Mouse (Mus musculus) mature B cell (primary cell): Measurements from ENCODE around the gene Tmem220.

ENCODE experiments used
- in situ Hi-C: fragments of 300-500 bp; cut with MboI; formaldehyde crosslinking; loops from 2 replicates; pipeline ENCODE4 v1.14.3; 2019

Gene Tmem220

GRCm38 (mm10) chr11:67024867-67025477 lies at the start of gene Tmem220:
Gene Tmem220, plus strand, starts transcription at chr11:67025154.
- in situ Hi-C loops = no loop called here

GRCm38 (mm10) chr11:66975606-66976330 lies 49.2 kb upstream of the Tmem220 start:
- in situ Hi-C loops = no loop called here

- in situ Hi-C loops = no loop called here
Measured at GRCm38 (mm10) chr11:66981336-66982115, 43.4 kb upstream of the Tmem220 start.

GRCm38 (mm10) chr11:66982794-66983193 lies 42.2 kb upstream of the Tmem220 start:
- in situ Hi-C loops = no loop called here

- in situ Hi-C loops = no loop called here
Measured at GRCm38 (mm10) chr11:66983422-66984164, 41.4 kb upstream of the Tmem220 start.

GRCm38 (mm10) chr11:66984165-66985135 lies 40.5 kb upstream of the Tmem220 start:
- in situ Hi-C loops = no loop called here

DNA sequence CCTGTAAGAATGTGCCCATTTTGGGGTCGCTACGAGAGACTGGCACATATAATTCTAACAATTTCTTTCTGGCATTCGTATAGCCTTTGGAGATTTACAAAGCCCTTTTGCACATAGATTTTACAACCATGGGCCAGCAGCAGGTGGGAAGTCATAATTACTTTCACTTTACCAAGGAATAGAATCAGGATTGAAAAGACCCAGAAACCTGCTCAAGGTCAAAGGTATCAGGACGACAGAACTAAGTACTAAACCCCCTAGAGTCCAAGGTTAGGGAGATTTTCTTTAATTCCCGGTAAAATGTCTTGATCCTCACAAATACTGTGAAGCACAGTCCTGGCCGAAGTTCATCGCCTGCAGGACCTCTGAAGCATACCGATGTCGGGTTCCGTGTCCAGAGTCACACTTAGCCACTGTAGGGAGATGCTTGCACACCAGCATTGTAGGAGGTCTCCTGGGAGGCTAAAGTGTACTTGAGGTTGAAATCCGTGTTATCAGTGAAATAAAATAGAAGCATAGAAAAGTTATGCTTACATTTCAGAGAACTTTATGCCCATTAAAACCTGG lies 39.7 kb upstream of the Tmem220 start:
- in situ Hi-C loops = no loop called here

- in situ Hi-C loops = no loop called here
Measured at GRCm38 (mm10) chr11:66992150-66992549, 32.8 kb upstream of the Tmem220 start.

- in situ Hi-C loops = no loop called here
Measured at GRCm38 (mm10) chr11:66993674-66994073, 31.3 kb upstream of the Tmem220 start.

GRCm38 (mm10) chr11:66996446-66996845 lies 28.5 kb upstream of the Tmem220 start:
- in situ Hi-C loops = no loop called here

DNA sequence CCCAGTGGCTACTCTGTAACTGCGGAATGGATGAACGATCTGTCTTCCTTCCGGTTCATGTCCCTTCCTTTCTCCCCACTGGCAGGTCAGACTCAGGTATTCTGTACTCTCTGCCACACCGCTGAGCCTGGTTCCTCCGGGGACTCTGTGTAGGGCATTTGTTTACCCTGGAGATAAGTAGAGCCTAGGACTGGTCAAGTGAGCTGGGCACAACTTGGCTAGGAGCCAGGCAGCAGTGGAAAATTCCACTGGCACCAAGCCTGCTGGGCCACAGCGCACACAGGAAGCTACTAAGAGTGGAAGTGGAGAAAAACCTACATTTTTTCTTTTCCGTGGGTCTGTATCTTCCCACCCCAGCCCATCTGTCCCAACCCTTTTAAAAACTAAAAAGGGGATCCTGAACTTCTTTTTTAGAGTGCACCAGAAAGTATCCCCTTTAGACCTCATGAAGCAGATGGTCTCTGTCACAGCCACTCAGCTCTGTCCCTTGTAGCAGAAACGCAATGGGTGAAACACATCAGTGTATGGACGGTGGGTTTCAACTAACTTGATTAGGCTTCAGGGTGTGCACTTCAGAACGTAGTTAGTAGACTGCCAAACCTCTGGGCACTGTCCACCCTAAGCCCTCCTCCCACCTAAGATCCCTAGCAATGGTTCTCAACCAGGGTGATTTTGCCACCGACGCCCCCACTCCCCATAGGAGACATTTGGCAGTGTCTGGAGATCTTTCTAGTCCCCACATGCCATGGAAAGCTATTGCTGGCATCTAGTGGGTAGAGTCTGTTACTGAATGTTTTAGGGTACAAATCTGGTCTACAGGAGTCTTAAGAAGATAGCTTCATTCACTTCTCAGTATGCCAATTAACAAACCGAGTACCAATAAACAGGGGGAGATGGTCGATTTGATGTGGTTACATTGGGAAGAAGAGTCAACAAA lies 26.2 kb upstream of the Tmem220 start:
- in situ Hi-C loops = no loop called here

DNA sequence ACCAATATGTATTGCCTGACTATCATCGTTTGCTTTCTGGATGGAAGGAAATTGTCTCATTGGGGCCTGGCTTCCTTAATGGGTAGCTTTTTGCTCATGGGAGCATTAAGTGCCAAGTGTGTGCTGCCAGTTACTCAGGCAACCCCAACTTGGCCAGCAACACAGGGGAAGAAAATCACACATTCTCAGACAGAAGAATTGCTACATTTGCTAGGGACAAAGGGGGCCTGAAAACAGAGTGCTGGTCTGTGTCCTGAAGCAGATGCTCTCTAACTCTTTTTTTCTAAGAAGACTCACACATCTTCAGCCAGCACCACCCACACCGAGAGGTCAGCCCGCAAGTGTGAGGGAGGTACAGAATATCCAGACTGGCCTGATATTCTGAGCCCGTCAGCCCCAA lies 24.3 kb upstream of the Tmem220 start:
- in situ Hi-C loops = no loop called here

DNA sequence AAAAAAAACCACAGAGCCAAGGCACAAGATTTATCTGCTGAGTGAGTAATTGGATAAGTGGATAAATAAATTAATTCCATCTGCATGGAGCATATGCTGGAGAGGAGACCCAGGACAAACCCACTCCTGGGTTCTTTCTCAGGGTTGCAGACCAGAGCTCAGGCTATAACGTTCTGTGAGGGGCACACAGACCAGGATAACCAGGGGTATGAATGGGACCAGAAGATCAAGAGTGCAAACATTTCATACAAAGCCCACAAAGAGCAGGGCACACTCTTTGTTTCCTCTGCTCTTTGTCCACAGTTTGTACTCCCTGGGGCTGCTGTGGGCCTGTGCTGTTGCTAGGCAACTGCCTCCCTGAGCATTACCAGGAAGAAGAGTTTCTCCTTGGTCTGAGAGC lies 23.2 kb upstream of the Tmem220 start:
- in situ Hi-C loops = no loop called here

DNA sequence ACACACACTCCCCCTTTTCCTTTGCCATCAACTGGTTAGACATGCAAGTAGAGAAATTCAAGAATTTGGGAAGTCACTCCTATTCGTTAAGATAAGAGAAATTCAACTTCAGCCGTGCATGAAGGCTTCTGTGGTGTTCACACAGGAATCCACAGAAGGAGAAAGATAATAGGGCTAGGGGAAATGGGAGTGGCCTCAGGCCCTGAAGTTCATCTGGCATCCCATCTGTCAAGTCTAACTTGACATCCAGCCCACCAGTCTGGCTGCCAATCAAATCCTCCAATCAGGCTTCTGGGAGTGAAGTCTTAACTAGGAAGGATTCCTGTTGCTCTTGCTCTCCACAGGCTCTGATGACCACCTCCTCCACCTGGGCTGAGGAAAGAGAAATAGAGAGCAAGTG lies 22.0 kb upstream of the Tmem220 start:
- in situ Hi-C loops = no loop called here

GRCm38 (mm10) chr11:67007961-67008360 lies 17.0 kb upstream of the Tmem220 start:
- in situ Hi-C loops = no loop called here

GRCm38 (mm10) chr11:67008528-67008927 lies 16.4 kb upstream of the Tmem220 start:
- in situ Hi-C loops = no loop called here

GRCm38 (mm10) chr11:67010430-67010829 lies 14.5 kb upstream of the Tmem220 start:
- in situ Hi-C loops = no loop called here

- in situ Hi-C loops = no loop called here
Measured at GRCm38 (mm10) chr11:67011635-67012034, 13.3 kb upstream of the Tmem220 start.

DNA sequence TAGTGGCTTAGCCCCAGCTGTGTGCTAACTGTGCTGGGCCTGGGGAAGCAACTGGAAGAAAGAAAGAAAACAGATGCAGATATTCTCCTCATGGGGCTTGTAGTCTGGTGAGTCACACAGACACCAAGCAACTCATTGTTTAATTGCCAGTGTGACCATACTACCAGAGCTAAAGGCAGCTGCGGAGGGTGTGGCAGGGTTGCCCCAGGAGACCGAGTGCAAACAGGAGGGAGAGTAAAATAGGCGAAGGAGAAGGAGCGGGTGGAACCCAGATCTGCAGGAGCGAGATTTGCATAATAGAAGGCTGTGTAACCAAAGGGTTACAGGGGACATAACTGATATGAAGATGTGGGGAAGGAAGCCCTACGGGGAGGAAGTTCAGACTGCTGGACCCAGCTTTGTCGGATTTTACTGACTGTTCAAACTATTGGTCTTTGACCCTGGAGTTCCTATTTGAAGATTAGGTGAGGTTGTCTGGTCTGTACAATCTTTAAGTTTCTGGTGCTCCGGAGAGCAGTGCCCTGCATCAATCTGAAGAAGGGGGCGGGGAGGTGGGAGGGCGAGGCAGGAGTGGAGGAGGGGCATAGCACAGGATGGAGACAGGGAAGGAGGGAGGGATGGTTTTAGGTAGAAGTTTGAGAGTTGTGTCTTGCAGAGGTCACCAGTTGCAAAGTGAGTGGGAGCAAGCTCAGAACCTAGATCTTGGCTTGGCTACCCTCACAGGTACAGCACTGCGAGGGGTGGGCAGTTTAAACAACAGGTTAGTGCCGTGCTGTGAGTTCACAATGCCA lies 7.0 kb upstream of the Tmem220 start:
- in situ Hi-C loops = no loop called here
